Mouse (Mus musculus): ENCODE data around the gene Ip6k1. TPM values are rescaled to one million over a fixed set of nuclear protein-coding genes. Genes with fewer than 3 reads are reported as not detected.

Gene Ip6k1
- polyA plus RNA-seq, 1 experiment from 2014 or later = 71.9 TPM

- Histone ChIP-seq H3K4me3 (peak within 1 kb of the TSS; percentile 65), H3K27ac (peak within 1 kb of the TSS; percentile 84), H3K36me3 (peaks cover 35% of the 10 kb centered on the region), H3K9ac (peak within 1 kb of the TSS; percentile 77), H3K4me2 (peak within 1 kb of the TSS; percentile 96), H3K27me3 (no peaks in the 10 kb centered on the region), H3K4me1 (peaks cover 19% of the 10 kb centered on the region), H3K9me3 (no peaks in the 10 kb centered on the region)
- ATAC-seq (ENCODE audit: insufficient number of reproducible peaks, insufficient read depth, low FRiP score, low TSS enrichment, low read depth) = peak; percentile 83
- under 1% methylated on average over 51 of the region's 52 CpGs for WGBS
Observed at GRCm38 (mm10) chr9:108094184-108094941, 92.1 kb downstream of the Ip6k1 start, which contains the start of gene Apeh. Gene Apeh, minus strand, starts transcription at chr9:108094606.

DNA sequence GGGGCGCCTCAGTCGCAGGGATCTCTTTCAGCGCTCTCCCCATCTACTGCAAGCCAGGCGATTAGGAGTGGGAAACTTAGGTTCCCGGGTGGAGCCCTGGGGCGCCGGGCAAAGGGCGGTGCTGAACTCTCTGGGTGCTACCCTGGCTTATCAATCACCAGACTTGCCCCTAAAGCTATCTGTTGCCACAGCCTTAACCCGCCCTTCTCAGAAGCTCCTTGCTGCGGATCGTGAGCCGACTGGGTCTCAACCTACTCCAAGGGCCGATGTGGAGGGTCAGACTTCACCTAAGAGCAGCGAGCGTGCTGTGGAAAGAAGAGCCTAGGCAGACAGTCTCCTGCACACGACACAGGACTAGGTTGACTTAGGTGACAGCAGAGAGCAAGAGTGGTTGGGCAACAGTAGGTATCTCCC is 92.7 kb downstream of the Ip6k1 start:
- peak; percentile 18; the same call in 1 of the 2 replicates for ATAC-seq (ENCODE audit: insufficient number of reproducible peaks, insufficient read depth, low FRiP score, low TSS enrichment, low read depth)
- H3K27ac ChIP-seq = peak overlapping the region; percentile 84
- WGBS = under 1% methylated on average over 16 of the region's 16 CpGs

GRCm38 (mm10) chr9:108095518-108095917 is 93.2 kb downstream of the Ip6k1 start:
- no peak overlapping the region for H3K27ac ChIP-seq
- peak overlapping the region; percentile 96 for H3K4me2 ChIP-seq
- H3K36me3 ChIP-seq = peaks cover 24% of the 10 kb centered on the region
- H3K9ac ChIP-seq = peak overlapping the region; percentile 77
- WGBS = 8% methylated on average over 3 of the region's 3 CpGs
- no peaks in the 10 kb centered on the region for H3K27me3 ChIP-seq
- no peaks in the 10 kb centered on the region for H3K9me3 ChIP-seq
- peaks cover 19% of the 10 kb centered on the region for H3K4me1 ChIP-seq
- ATAC-seq (ENCODE audit: insufficient number of reproducible peaks, insufficient read depth, low FRiP score, low TSS enrichment, low read depth) = no peak
- peak overlapping the region; percentile 65 for H3K4me3 ChIP-seq

More for the DNA sequence above, 92.7 kb downstream of the Ip6k1 start:
- H3K9ac ChIP-seq = peak overlapping the region; percentile 77
- peak overlapping the region; percentile 65 for H3K4me3 ChIP-seq
- peaks cover 19% of the 10 kb centered on the region for H3K4me1 ChIP-seq
- peak overlapping the region; percentile 96 for H3K4me2 ChIP-seq
- H3K36me3 ChIP-seq = peaks cover 29% of the 10 kb centered on the region
- no peaks in the 10 kb centered on the region for H3K9me3 ChIP-seq
- no peaks in the 10 kb centered on the region for H3K27me3 ChIP-seq

- no peak overlapping the region for H3K9ac ChIP-seq
- WGBS = 62% methylated on average over 10 of the region's 10 CpGs
Observed at GRCm38 (mm10) chr9:108095949-108096712, 93.8 kb downstream of the Ip6k1 start.

More at GRCm38 (mm10) chr9:108095949-108096712, 93.8 kb downstream of the Ip6k1 start:
- peaks cover 18% of the 10 kb centered on the region for H3K36me3 ChIP-seq
- H3K27ac ChIP-seq = no peak overlapping the region
- H3K9me3 ChIP-seq = no peaks in the 10 kb centered on the region
- peak overlapping the region; percentile 96 for H3K4me2 ChIP-seq
- H3K4me3 ChIP-seq = no peak overlapping the region
- H3K4me1 ChIP-seq = peaks cover 19% of the 10 kb centered on the region
- H3K27me3 ChIP-seq = no peaks in the 10 kb centered on the region
- ATAC-seq (ENCODE audit: insufficient number of reproducible peaks, insufficient read depth, low FRiP score, low TSS enrichment, low read depth) = no peak

Small RNAs within 50 kb of the gene (microRNA-seq; reads per million reads assigned to microRNA genes)
- not detected for gene Mir7088

Other genes with a start within 250 kb of the Ip6k1 start
- gene Rbm5, start 231.5 kb upstream of the Ip6k1 start, polyA plus RNA-seq (2015; fragmentation: Nextera tagmentation; extraction: Ambion mirVana) = 262 and 274 TPM in 2 replicates
- gene Rbm6, start 129.3 kb upstream of the Ip6k1 start, polyA plus RNA-seq (2015; fragmentation: Nextera tagmentation; extraction: Ambion mirVana) = 102 and 108 TPM in 2 replicates
- 14.7 and 14.9 TPM in 2 replicates for gene Mon1a, start 114.3 kb upstream of the Ip6k1 start, polyA plus RNA-seq (2015; fragmentation: Nextera tagmentation; extraction: Ambion mirVana)
- 5.1 and 6.3 TPM in 2 replicates for gene Mst1r, start 95.6 kb upstream of the Ip6k1 start, polyA plus RNA-seq (2015; fragmentation: Nextera tagmentation; extraction: Ambion mirVana)
- gene Actl11, start 74.0 kb upstream of the Ip6k1 start, polyA plus RNA-seq (2015; fragmentation: Nextera tagmentation; extraction: Ambion mirVana) = not detected in 2 replicates
- 9.1 and 9.7 TPM in 2 replicates for gene Camkv, start 66.8 kb upstream of the Ip6k1 start, polyA plus RNA-seq (2015; fragmentation: Nextera tagmentation; extraction: Ambion mirVana)
- 23.8 and 29.0 TPM in 2 replicates for gene Traip, start 52.4 kb upstream of the Ip6k1 start, polyA plus RNA-seq (2015; fragmentation: Nextera tagmentation; extraction: Ambion mirVana)
- 25.7 and 28.1 TPM in 2 replicates for gene Uba7, start 27.0 kb upstream of the Ip6k1 start, polyA plus RNA-seq (2015; fragmentation: Nextera tagmentation; extraction: Ambion mirVana)
- gene Gm20661, start 19.4 kb upstream of the Ip6k1 start, polyA plus RNA-seq (2015; fragmentation: Nextera tagmentation; extraction: Ambion mirVana) = 7.2 and 9.9 TPM in 2 replicates
- 79.2 and 86.1 TPM in 2 replicates for gene Inka1, start 16.6 kb upstream of the Ip6k1 start, polyA plus RNA-seq (2015; fragmentation: Nextera tagmentation; extraction: Ambion mirVana)
- gene Cdhr4, start 10.0 kb upstream of the Ip6k1 start, polyA plus RNA-seq (2015; fragmentation: Nextera tagmentation; extraction: Ambion mirVana) = 13.0 and 14.5 TPM in 2 replicates
- gene Gm20662, start 6.2 kb upstream of the Ip6k1 start, polyA plus RNA-seq (2015; fragmentation: Nextera tagmentation; extraction: Ambion mirVana) = 0.58 and 1.3 TPM in 2 replicates
- gene Gmppb, start 46.7 kb downstream of the Ip6k1 start, polyA plus RNA-seq (2015; fragmentation: Nextera tagmentation; extraction: Ambion mirVana) = 27.4 and 31.5 TPM in 2 replicates
- 3.4 and 3.7 TPM in 2 replicates for gene Amigo3, start 50.7 kb downstream of the Ip6k1 start, polyA plus RNA-seq (2015; fragmentation: Nextera tagmentation; extraction: Ambion mirVana)
- 0.38 and 1.0 TPM in 2 replicates for gene Mst1, start 77.9 kb downstream of the Ip6k1 start, polyA plus RNA-seq (2015; fragmentation: Nextera tagmentation; extraction: Ambion mirVana)
- 31.2 and 36.2 TPM in 2 replicates for gene Rnf123, start 80.8 kb downstream of the Ip6k1 start, polyA plus RNA-seq (2015; fragmentation: Nextera tagmentation; extraction: Ambion mirVana)
- 40.8 and 45.6 TPM in 2 replicates for gene Apeh, start 92.1 kb downstream of the Ip6k1 start, polyA plus RNA-seq (2015; fragmentation: Nextera tagmentation; extraction: Ambion mirVana)
- 0.63 and 0.69 TPM in 2 replicates for gene Bsn, start 187.9 kb downstream of the Ip6k1 start, polyA plus RNA-seq (2015; fragmentation: Nextera tagmentation; extraction: Ambion mirVana)

Data from embryonic facial prominence, embryonic 13.5 days (tissue).